Mouse (Mus musculus) cortical plate, adult 2 months (tissue): ENCODE data around the gene Mcrip1.

Source experiments
- CTCF ChIP-seq: fragments of 200-500 bp; IDR thresholded peaks from 2 replicates; pipeline ENCODE4 v1.5.1; 2011; ENCODE audit warnings: mild to moderate bottlenecking, control low read depth, low read length; ENCODE audit not compliant: insufficient read depth; ENCODE audit errors: extremely low read depth
- POLR2A ChIP-seq: fragments of 200-500 bp; IDR thresholded peaks from 2 replicates; pipeline ENCODE4 v1.6.1; 2011; ENCODE audit warnings: mild to moderate bottlenecking, low read length, control low read depth; ENCODE audit not compliant: insufficient read depth; ENCODE audit errors: extremely low read depth

GRCm38 (mm10) chr11:120552736-120553135 lies 3.2 kb upstream of the Mcrip1 start:
- TF ChIP-seq POLR2A = no peak
- TF ChIP-seq CTCF = no peak
